Mouse (Mus musculus) stomach, postnatal 0 days (tissue): ENCODE measurements around the gene Dlgap4.

Experiments used
- CTCF ChIP-seq: IDR thresholded peaks from 2 replicates; pipeline ENCODE4 v1.5.1; 2016; ENCODE audit warnings: antibody characterized with exemption, low read depth, mild to moderate bottlenecking, moderate library complexity
- EP300 ChIP-seq: optimal IDR thresholded peaks from 2 replicates; pipeline ENCODE3; 2016; ENCODE audit warnings: antibody characterized with exemption

DNA sequence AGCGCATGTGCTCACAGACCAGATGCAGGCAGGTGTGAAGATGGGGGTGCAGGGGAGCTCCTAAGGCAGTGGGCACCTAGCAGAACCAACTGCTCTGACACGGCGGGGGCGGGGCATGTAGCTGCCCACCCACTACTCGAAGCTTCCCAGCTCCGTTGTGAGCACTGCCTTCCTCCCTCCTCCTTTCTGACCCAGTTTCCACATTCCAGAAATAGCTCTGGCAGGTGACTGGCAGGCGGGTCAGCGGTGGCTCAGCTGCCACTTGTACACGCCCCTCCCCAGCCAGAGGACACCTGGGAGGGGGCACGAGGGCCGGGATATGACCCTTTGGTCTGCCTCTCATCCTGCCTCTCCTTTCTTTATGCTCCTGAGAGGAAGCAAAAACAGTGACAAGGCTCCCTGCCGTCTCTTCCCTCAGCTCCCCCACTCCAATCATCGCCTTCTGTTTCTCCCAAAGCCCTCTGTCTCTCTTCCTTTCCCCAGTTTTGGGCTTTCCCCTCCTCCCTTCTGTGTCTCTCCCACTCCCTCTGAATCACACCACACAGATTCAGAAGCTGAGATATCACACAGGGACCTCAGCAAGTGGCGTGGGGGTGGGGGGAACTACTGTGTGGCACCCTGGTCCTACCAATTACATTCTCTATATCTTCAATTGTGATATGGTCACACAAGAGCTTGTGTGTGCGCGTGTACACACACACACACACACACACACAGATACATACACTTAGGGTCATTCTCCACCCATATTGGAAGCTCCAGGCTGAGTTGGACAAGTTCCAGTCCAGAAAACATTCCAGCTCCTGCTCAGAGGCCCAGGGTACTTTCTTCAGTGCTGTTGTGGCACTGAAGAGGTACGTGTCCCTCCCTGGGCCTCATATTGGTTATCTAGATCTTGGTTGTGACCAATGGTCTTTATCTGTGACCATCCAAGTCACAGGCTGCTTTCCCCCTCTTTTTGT is 104.1 kb downstream of the Dlgap4 start:
- TF ChIP-seq CTCF: no peak
- TF ChIP-seq EP300: no peak
